Mouse (Mus musculus): ENCODE measurements around the gene Gpr19. TPM values are rescaled to one million over a fixed set of nuclear protein-coding genes. Genes with fewer than 3 reads are reported as not detected.

The Gpr19 gene
- polyA plus RNA-seq, 1 experiment from 2014 or later: 11.1 TPM

GRCm38 (mm10) chr6:134886475-134886874, 11.9 kb downstream of the Gpr19 start:
- DNase-seq (ENCODE audit: low spot score) (no peak), ATAC-seq (replicated peaks; ENCODE audit: low FRiP score, low TSS enrichment, low read depth) (no peak)
- Histone ChIP-seq H3K27ac (ENCODE audit: low read depth) (no peak overlapping the region), H3K4me3 (ENCODE audit: low read depth, low read length) (no peak overlapping the region), H3K9ac (ENCODE audit: low read length) (no peak overlapping the region), H3K27me3 (replicated peaks; ENCODE audit: control insufficient read depth, insufficient read depth, low read length) (no peaks in the 10 kb centered on the region), H3K36me3 (ENCODE audit: control insufficient read depth, insufficient read depth, low read length) (0 out of 2 replicates have a peak, but pooled peaks cover 3% of the 10 kb centered on the region), H3K9me3 (ENCODE audit: control insufficient read depth, low read length) (no peaks in the 10 kb centered on the region), H3K4me2 (ENCODE audit: low read length) (no peak overlapping the region), H3K4me1 (replicated peaks; ENCODE audit: control insufficient read depth, insufficient read depth, low read length) (no peaks in the 10 kb centered on the region; the same call in 1 of the 2 replicates)
- 83% methylated on average over 8 of the region's 8 CpGs for WGBS

- H3K4me1 ChIP-seq (replicated peaks; ENCODE audit: control insufficient read depth, insufficient read depth, low read length): no peaks in the 10 kb centered on the region; the same call in 1 of the 2 replicates
- WGBS: 85% methylated on average over 2 of the region's 2 CpGs
- 0 out of 2 replicates have a peak, but pooled peaks cover 3% of the 10 kb centered on the region for H3K36me3 ChIP-seq (ENCODE audit: control insufficient read depth, insufficient read depth, low read length)
- no peak overlapping the region for H3K4me3 ChIP-seq (ENCODE audit: low read depth, low read length)
- DNase-seq (ENCODE audit: low spot score): no peak
- H3K27ac ChIP-seq (ENCODE audit: low read depth): no peak overlapping the region
- no peak overlapping the region for H3K9ac ChIP-seq (ENCODE audit: low read length)
- H3K4me2 ChIP-seq (ENCODE audit: low read length): no peak overlapping the region
- no peaks in the 10 kb centered on the region for H3K27me3 ChIP-seq (replicated peaks; ENCODE audit: control insufficient read depth, insufficient read depth, low read length)
- no peaks in the 10 kb centered on the region for H3K9me3 ChIP-seq (ENCODE audit: control insufficient read depth, low read length)
- no peak for ATAC-seq (replicated peaks; ENCODE audit: low FRiP score, low TSS enrichment, low read depth)
These were observed 12.9 kb downstream of the Gpr19 start for GRCm38 (mm10) chr6:134885515-134885914.

- H3K4me3 ChIP-seq (ENCODE audit: low read depth, low read length): no peak overlapping the region
- WGBS: 76% methylated on average over 4 of the region's 4 CpGs
These were observed 14.7 kb downstream of the Gpr19 start for GRCm38 (mm10) chr6:134883661-134884060.

GRCm38 (mm10) chr6:134880046-134880445, 18.3 kb downstream of the Gpr19 start:
- WGBS: 72% methylated on average over 2 of the region's 2 CpGs
- no peak overlapping the region for H3K4me2 ChIP-seq (ENCODE audit: low read length)
- DNase-seq (ENCODE audit: low spot score): no peak
- H3K4me1 ChIP-seq (replicated peaks; ENCODE audit: control insufficient read depth, insufficient read depth, low read length): no peaks in the 10 kb centered on the region
- H3K27me3 ChIP-seq (replicated peaks; ENCODE audit: control insufficient read depth, insufficient read depth, low read length): no peaks in the 10 kb centered on the region
- H3K27ac ChIP-seq (ENCODE audit: low read depth): no peak overlapping the region
- H3K9me3 ChIP-seq (ENCODE audit: control insufficient read depth, low read length): no peaks in the 10 kb centered on the region
- no peak overlapping the region for H3K4me3 ChIP-seq (ENCODE audit: low read depth, low read length)
- 0 out of 2 replicates have a peak, but pooled peaks cover 3% of the 10 kb centered on the region for H3K36me3 ChIP-seq (ENCODE audit: control insufficient read depth, insufficient read depth, low read length)
- ATAC-seq (replicated peaks; ENCODE audit: low FRiP score, low TSS enrichment, low read depth): no peak
- H3K9ac ChIP-seq (ENCODE audit: low read length): no peak overlapping the region

More at GRCm38 (mm10) chr6:134883661-134884060, 14.7 kb downstream of the Gpr19 start:
- H3K9ac ChIP-seq (ENCODE audit: low read length): no peak overlapping the region
- no peak overlapping the region for H3K27ac ChIP-seq (ENCODE audit: low read depth)
- no peaks in the 10 kb centered on the region; the same call in 1 of the 2 replicates for H3K4me1 ChIP-seq (replicated peaks; ENCODE audit: control insufficient read depth, insufficient read depth, low read length)
- no peaks in the 10 kb centered on the region for H3K9me3 ChIP-seq (ENCODE audit: control insufficient read depth, low read length)
- H3K4me2 ChIP-seq (ENCODE audit: low read length): no peak overlapping the region
- no peaks in the 10 kb centered on the region for H3K27me3 ChIP-seq (replicated peaks; ENCODE audit: control insufficient read depth, insufficient read depth, low read length)
- no peak for DNase-seq (ENCODE audit: low spot score)
- ATAC-seq (replicated peaks; ENCODE audit: low FRiP score, low TSS enrichment, low read depth): no peak
- 0 out of 2 replicates have a peak, but pooled peaks cover 3% of the 10 kb centered on the region for H3K36me3 ChIP-seq (ENCODE audit: control insufficient read depth, insufficient read depth, low read length)

GRCm38 (mm10) chr6:134879556-134879955, 18.8 kb downstream of the Gpr19 start:
- Histone ChIP-seq H3K4me3 (ENCODE audit: low read depth, low read length) (no peak overlapping the region), H3K27me3 (replicated peaks; ENCODE audit: control insufficient read depth, insufficient read depth, low read length) (no peaks in the 10 kb centered on the region), H3K4me2 (ENCODE audit: low read length) (no peak overlapping the region), H3K9me3 (ENCODE audit: control insufficient read depth, low read length) (no peaks in the 10 kb centered on the region), H3K9ac (ENCODE audit: low read length) (no peak overlapping the region), H3K36me3 (ENCODE audit: control insufficient read depth, insufficient read depth, low read length) (0 out of 2 replicates have a peak, but pooled peaks cover 3% of the 10 kb centered on the region), H3K4me1 (replicated peaks; ENCODE audit: control insufficient read depth, insufficient read depth, low read length) (no peaks in the 10 kb centered on the region), H3K27ac (ENCODE audit: low read depth) (no peak overlapping the region)
- no peak for DNase-seq (ENCODE audit: low spot score)
- WGBS: 87% methylated on average over 5 of the region's 5 CpGs
- no peak for ATAC-seq (replicated peaks; ENCODE audit: low FRiP score, low TSS enrichment, low read depth)

GRCm38 (mm10) chr6:134877892-134878291, 20.5 kb downstream of the Gpr19 start:
- no peak for ATAC-seq (replicated peaks; ENCODE audit: low FRiP score, low TSS enrichment, low read depth)
- H3K27ac ChIP-seq (ENCODE audit: low read depth): no peak overlapping the region
- H3K9ac ChIP-seq (ENCODE audit: low read length): no peak overlapping the region
- H3K4me1 ChIP-seq (replicated peaks; ENCODE audit: control insufficient read depth, insufficient read depth, low read length): no peaks in the 10 kb centered on the region
- no peak for DNase-seq (ENCODE audit: low spot score)
- no peaks in the 10 kb centered on the region for H3K27me3 ChIP-seq (replicated peaks; ENCODE audit: control insufficient read depth, insufficient read depth, low read length)
- H3K4me3 ChIP-seq (ENCODE audit: low read depth, low read length): no peak overlapping the region
- H3K36me3 ChIP-seq (ENCODE audit: control insufficient read depth, insufficient read depth, low read length): 0 out of 2 replicates have a peak, but pooled peaks cover 3% of the 10 kb centered on the region
- H3K9me3 ChIP-seq (ENCODE audit: control insufficient read depth, low read length): no peaks in the 10 kb centered on the region
- H3K4me2 ChIP-seq (ENCODE audit: low read length): no peak overlapping the region
- WGBS: 69% methylated on average over 1 of the region's 1 CpGs

GRCm38 (mm10) chr6:134877276-134877675, 21.1 kb downstream of the Gpr19 start:
- 0 out of 2 replicates have a peak, but pooled peaks cover 3% of the 10 kb centered on the region for H3K36me3 ChIP-seq (ENCODE audit: control insufficient read depth, insufficient read depth, low read length)
- no peaks in the 10 kb centered on the region for H3K4me1 ChIP-seq (replicated peaks; ENCODE audit: control insufficient read depth, insufficient read depth, low read length)
- H3K27me3 ChIP-seq (replicated peaks; ENCODE audit: control insufficient read depth, insufficient read depth, low read length): no peaks in the 10 kb centered on the region
- no peaks in the 10 kb centered on the region for H3K9me3 ChIP-seq (ENCODE audit: control insufficient read depth, low read length)
- no peak overlapping the region for H3K9ac ChIP-seq (ENCODE audit: low read length)
- H3K27ac ChIP-seq (ENCODE audit: low read depth): no peak overlapping the region
- H3K4me2 ChIP-seq (ENCODE audit: low read length): no peak overlapping the region
- ATAC-seq (replicated peaks; ENCODE audit: low FRiP score, low TSS enrichment, low read depth) (no peak), DNase-seq (ENCODE audit: low spot score) (no peak)
- H3K4me3 ChIP-seq (ENCODE audit: low read depth, low read length): no peak overlapping the region
- 86% methylated on average over 4 of the region's 4 CpGs for WGBS

- H3K27ac ChIP-seq (ENCODE audit: low read depth): no peak overlapping the region
- no peaks in the 10 kb centered on the region for H3K4me1 ChIP-seq (replicated peaks; ENCODE audit: control insufficient read depth, insufficient read depth, low read length)
- no peaks in the 10 kb centered on the region for H3K9me3 ChIP-seq (ENCODE audit: control insufficient read depth, low read length)
- WGBS: 76% methylated on average over 6 of the region's 6 CpGs
- no peak overlapping the region for H3K4me3 ChIP-seq (ENCODE audit: low read depth, low read length)
- ATAC-seq (replicated peaks; ENCODE audit: low FRiP score, low TSS enrichment, low read depth) (no peak), DNase-seq (ENCODE audit: low spot score) (no peak)
- no peak overlapping the region for H3K9ac ChIP-seq (ENCODE audit: low read length)
- no peak overlapping the region for H3K4me2 ChIP-seq (ENCODE audit: low read length)
- 0 out of 2 replicates have a peak, but pooled peaks cover under 1% of the 10 kb centered on the region for H3K36me3 ChIP-seq (ENCODE audit: control insufficient read depth, insufficient read depth, low read length)
- no peaks in the 10 kb centered on the region for H3K27me3 ChIP-seq (replicated peaks; ENCODE audit: control insufficient read depth, insufficient read depth, low read length)
These were observed 21.6 kb downstream of the Gpr19 start for GRCm38 (mm10) chr6:134876795-134877194.

- Histone ChIP-seq H3K36me3 (ENCODE audit: control insufficient read depth, insufficient read depth, low read length) (peaks cover 7% of the 10 kb centered on the region; the same call in 1 of the 2 replicates), H3K9ac (ENCODE audit: low read length) (no peak overlapping the region), H3K9me3 (ENCODE audit: control insufficient read depth, low read length) (no peaks in the 10 kb centered on the region), H3K4me3 (ENCODE audit: low read depth, low read length) (no peak overlapping the region), H3K4me2 (ENCODE audit: low read length) (no peak overlapping the region), H3K27me3 (replicated peaks; ENCODE audit: control insufficient read depth, insufficient read depth, low read length) (no peaks in the 10 kb centered on the region), H3K27ac (ENCODE audit: low read depth) (no peak overlapping the region), H3K4me1 (replicated peaks; ENCODE audit: control insufficient read depth, insufficient read depth, low read length) (no peaks in the 10 kb centered on the region)
- 67% methylated on average over 2 of the region's 2 CpGs for WGBS
- ATAC-seq (replicated peaks; ENCODE audit: low FRiP score, low TSS enrichment, low read depth): no peak
- no peak for DNase-seq (ENCODE audit: low spot score)
These were observed 25.4 kb downstream of the Gpr19 start for GRCm38 (mm10) chr6:134873018-134873417.
